16 mouse cellular contexts compared by ENCODE assay signal in the genomic region with DNA sequence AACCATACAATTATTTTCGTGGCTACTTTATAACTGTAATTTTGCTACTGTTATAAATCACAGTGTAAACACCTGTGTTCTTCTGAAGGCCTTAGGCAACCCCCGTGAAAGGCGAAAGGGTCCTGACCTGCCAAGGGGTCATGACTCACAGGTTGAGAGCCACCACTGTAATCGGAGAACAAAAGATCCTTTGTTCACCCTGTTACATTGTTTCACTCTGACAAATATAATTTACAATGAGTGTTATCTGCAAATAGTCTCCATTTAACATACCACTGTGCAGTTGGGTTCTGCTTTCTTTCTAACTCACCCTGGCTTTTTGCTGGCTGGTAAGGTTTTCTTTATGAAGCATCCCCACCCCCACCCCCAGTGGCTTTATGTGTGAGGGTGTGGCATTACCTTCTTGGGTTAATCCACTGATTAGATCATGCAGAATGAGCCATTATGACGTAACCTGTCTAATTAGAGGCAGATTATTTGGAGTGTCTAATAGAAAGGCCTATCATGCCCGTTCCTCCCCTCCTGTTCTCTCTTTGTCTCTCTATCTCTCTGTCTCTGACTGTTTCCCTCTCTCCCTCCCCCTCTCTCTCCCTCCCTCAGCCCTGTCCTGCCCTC. TPM values are rescaled to one million over a fixed set of nuclear protein-coding genes. Genes with fewer than 3 reads are reported as not detected.
DNase-seq lines count a peak whose midpoint lies in the region; ATAC-seq and TF ChIP-seq lines count a peak whose summit lies in the region.
"Had no signal": no experiment of that assay in that cellular context is flagged by ENCODE, and none has a peak within 500 bp of the region (broad histone marks: within the 10 kb centered on the region; RNA-seq: fewer than 3 reads in every experiment).

No protein-coding gene starts in this region.

- no peak overlapping the region for H3K4me3 ChIP-seq in forebrain, embryonic 14.5 days (ENCODE audit: low read depth, low read length)
- no peak overlapping the region for H3K4me3 ChIP-seq in forebrain, postnatal 0 days (ENCODE audit: low read depth, low read length)
- no peak overlapping the region for H3K4me3 ChIP-seq in C2C12 (ENCODE audit: insufficient read depth, poor library complexity, severe bottlenecking)
- H3K4me3 ChIP-seq: left cerebral cortex, adult 2 months; neural tube, embryonic 13.5 days had no signal

- H3K36me3 ChIP-seq in forebrain, embryonic 14.5 days (ENCODE audit: control insufficient read depth, insufficient read depth, low read length), result no peaks in the 10 kb centered on the region
- no peaks in the 10 kb centered on the region for H3K36me3 ChIP-seq in forebrain, postnatal 0 days (ENCODE audit: insufficient read depth)
- H3K36me3 ChIP-seq in C2C12 (ENCODE audit: control insufficient read depth, insufficient read depth), result no peaks in the 10 kb centered on the region
- H3K36me3 ChIP-seq: neural tube, embryonic 13.5 days had no signal

- no peak overlapping the region for H3K27ac ChIP-seq in forebrain, embryonic 14.5 days (ENCODE audit: low read depth, low read length)
- no peak overlapping the region for H3K27ac ChIP-seq in forebrain, postnatal 0 days (ENCODE audit: low read depth, low read length)
- H3K27ac ChIP-seq: left cerebral cortex, adult 2 months; neural tube, embryonic 13.5 days had no signal

- no peaks in the 10 kb centered on the region for H3K9me3 ChIP-seq in forebrain, embryonic 14.5 days (replicated peaks; ENCODE audit: control insufficient read depth, low read length)
- H3K9me3 ChIP-seq in forebrain, postnatal 0 days (ENCODE audit: low read length), result no peaks in the 10 kb centered on the region
- H3K9me3 ChIP-seq: neural tube, embryonic 13.5 days had no signal

- no peak overlapping the region for H3ac ChIP-seq in C2C12 (ENCODE audit: control insufficient read depth, insufficient read length, low read depth)

- no peaks in the 10 kb centered on the region for H3K79me3 ChIP-seq in C2C12 (ENCODE audit: low read depth)

- H3K27me3 ChIP-seq in forebrain, embryonic 14.5 days (replicated peaks; ENCODE audit: control insufficient read depth, insufficient read depth, low read length), result no peaks in the 10 kb centered on the region
- no peaks in the 10 kb centered on the region for H3K27me3 ChIP-seq in forebrain, postnatal 0 days (ENCODE audit: insufficient read depth, low read length)
- H3K27me3 ChIP-seq in C2C12 (ENCODE audit: control insufficient read depth, insufficient read depth, insufficient read length), result no peaks in the 10 kb centered on the region

- ATAC-seq in forebrain, embryonic 14.5 days, result no peak
- no peak for ATAC-seq in forebrain, postnatal 0 days
- no peak for ATAC-seq in megakaryocyte progenitor cell, adult 5-6 weeks (replicated peaks; ENCODE audit: poor library complexity)
- ATAC-seq: CD4-positive, CD25-positive, alpha-beta regulatory T cell, adult 4 months had no signal

- H3K4me1 ChIP-seq in forebrain, embryonic 14.5 days (ENCODE audit: control insufficient read depth, insufficient read depth, low read length), result peaks cover 5% of the 10 kb centered on the region; the same call in 1 of the 2 replicates
- no peaks in the 10 kb centered on the region for H3K4me1 ChIP-seq in forebrain, postnatal 0 days (ENCODE audit: insufficient read depth)

- WGBS in forebrain, embryonic 14.5 days, result 17% methylated on average over 6 of the region's 6 CpGs
- WGBS in forebrain, postnatal 0 days, result 30% methylated on average over 6 of the region's 6 CpGs

- no peak overlapping the region for H3K4me2 ChIP-seq in forebrain, embryonic 14.5 days (ENCODE audit: low read length)
- H3K4me2 ChIP-seq in forebrain, postnatal 0 days (ENCODE audit: low read depth), result no peak overlapping the region
- H3K4me2 ChIP-seq: liver, embryonic 11.5 days; neural tube, embryonic 13.5 days had no signal

- DNase-seq in forebrain, embryonic 14.5 days (ENCODE audit: low spot score), result peak; percentile 30
- no peak for DNase-seq in forebrain, postnatal 0 days
- peak; percentile 57 for DNase-seq in Muller cell, postnatal 12 days (ENCODE audit: inconsistent ontology term)
- peak; percentile 35 for DNase-seq in mesoderm, embryonic 11.5 days (ENCODE audit: low read depth, low spot score)
- no peak for DNase-seq in lung, postnatal 4 days
- DNase-seq: gastrocnemius, postnatal 36 days; kidney, adult 11 months; kidney, postnatal 25 days; lung, postnatal 10 days; thymus, adult 18-20 months had no signal

- H3K79me2 ChIP-seq in C2C12 (ENCODE audit: control insufficient read depth, insufficient read depth), result no peaks in the 10 kb centered on the region

- no peak for TF ChIP-seq CTCF in forebrain, postnatal 0 days (IDR thresholded peaks at IDR 0.05; ENCODE audit: low read depth)
- no peak for TF ChIP-seq CTCF in C2C12 (IDR thresholded peaks at IDR 0.05; ENCODE audit: control insufficient read depth, insufficient read depth, insufficient read length)

- H3K9ac ChIP-seq in forebrain, embryonic 14.5 days (ENCODE audit: low read length), result no peak overlapping the region
- H3K9ac ChIP-seq in forebrain, postnatal 0 days, result no peak overlapping the region
- H3K9ac ChIP-seq: neural tube, embryonic 13.5 days had no signal

TF ChIP-seq in C2C12, 6 proteins besides CTCF, POLR2A, EP300 and RAD21:
- TF ChIP-seq MYOD1 (IDR thresholded peaks at IDR 0.05; ENCODE audit: control insufficient read depth, insufficient read length, low read depth), result peak; percentile 63
- TF ChIP-seq USF1 (IDR thresholded peaks at IDR 0.05; ENCODE audit: low read depth), result no peak
- TF ChIP-seq FOSL1 (IDR thresholded peaks at IDR 0.05; ENCODE audit: insufficient read depth, low read length, poor library complexity, severe bottlenecking), result no peak
- TF ChIP-seq CEBPB (IDR thresholded peaks at IDR 0.05; ENCODE audit: low read depth), result peak; percentile 42

RNA-seq across cellular contexts. Expression of a gene that starts 56.9 kb away (rescaled TPM):
- 43.6 and 45.9 TPM in 2 replicates for polyA plus RNA-seq in forebrain, embryonic 14.5 days (2014; fragmentation: Nextera tagmentation; extraction: Ambion mirVana)
- 43.9 and 49.4 TPM in 2 replicates for total RNA-seq in forebrain, postnatal 0 days (2014; rRNA removed)
- polyA plus RNA-seq in forebrain, postnatal 0 days (2015; fragmentation: Nextera tagmentation; extraction: Ambion mirVana), result 28.7 and 33.3 TPM in 2 replicates
- polyA plus RNA-seq in C2C12 (2012; fragmentation: generic; extraction: Trizol), result 6.4 TPM
- total RNA-seq in megakaryocyte progenitor cell, adult 5-6 weeks (2015), result 7.5 and 10.9 TPM in 2 replicates
- 8.0 and 9.5 TPM in 2 replicates for total RNA-seq in megakaryocyte progenitor cell, adult 5-6 weeks (2017)

Comparison
In these comparisons a context has a peak if more than half of its experiments do, and no peak if none do; other contexts are left out.
1. DNase-seq: peak in forebrain, embryonic 14.5 days (single experiment), Muller cell, postnatal 12 days (single experiment) and mesoderm, embryonic 11.5 days (single experiment); none in forebrain, postnatal 0 days (single experiment) and lung, postnatal 4 days (0 of 2).